8 mouse cellular contexts compared by ENCODE assay signal in genomic region chr9:121303086-121303485, GRCm38 (mm10). TPM values are rescaled to one million over a fixed set of nuclear protein-coding genes. Genes with fewer than 3 reads are reported as not detected.
DNase-seq lines count a peak whose midpoint lies in the region; ATAC-seq and TF ChIP-seq lines count a peak whose summit lies in the region.
"Had no signal": no experiment of that assay in that cellular context is flagged by ENCODE, and none has a peak within 500 bp of the region (broad histone marks: within the 10 kb centered on the region; RNA-seq: fewer than 3 reads in every experiment).

No protein-coding gene starts in this region.

- no peak for TF ChIP-seq CTCF in kidney, adult 2 months (conservative IDR thresholded peaks at IDR 0.05; ENCODE audit: insufficient read depth, insufficient read length, low read depth, low read length)

- no peaks in the 10 kb centered on the region for H3K36me3 ChIP-seq in kidney, adult 2 months (ENCODE audit: control insufficient read depth, insufficient read depth, low read length)
- no peaks in the 10 kb centered on the region for H3K36me3 ChIP-seq in kidney, embryonic 14.5 days (ENCODE audit: control insufficient read depth, insufficient read depth, low read length)
- no peaks in the 10 kb centered on the region for H3K36me3 ChIP-seq in midbrain, embryonic 16.5 days (ENCODE audit: control insufficient read depth, insufficient read depth, low read length)
- H3K36me3 ChIP-seq in liver, embryonic 12.5 days, result 0 out of 2 replicates have a peak, but pooled peaks cover 2% of the 10 kb centered on the region
- H3K36me3 ChIP-seq: liver, embryonic 13.5 days had no signal

- WGBS in kidney, adult 2 months, result 38% methylated on average over 6 of the region's 6 CpGs
- WGBS in kidney, embryonic 14.5 days, result 46% methylated on average over 6 of the region's 6 CpGs
- 45% methylated on average over 6 of the region's 6 CpGs for WGBS in midbrain, embryonic 16.5 days
- 78% methylated on average over 6 of the region's 6 CpGs for WGBS in liver, embryonic 12.5 days (ENCODE audit: insufficient replicate concordance)

- no peak overlapping the region for H3K4me2 ChIP-seq in kidney, embryonic 14.5 days (replicated peaks; ENCODE audit: low read depth, low read length)
- H3K4me2 ChIP-seq in midbrain, embryonic 16.5 days (ENCODE audit: low read length), result peak overlapping the region; percentile 31; the same call in 1 of the 2 replicates
- H3K4me2 ChIP-seq in liver, embryonic 12.5 days, result no peak overlapping the region
- H3K4me2 ChIP-seq: liver, embryonic 13.5 days had no signal

- no peak for TF ChIP-seq POLR2A in kidney, adult 2 months (IDR thresholded peaks at IDR 0.05; ENCODE audit: low read depth, low read length)

- no peaks in the 10 kb centered on the region for H3K9me3 ChIP-seq in kidney, embryonic 14.5 days (ENCODE audit: control insufficient read depth, low read length)
- H3K9me3 ChIP-seq in midbrain, embryonic 16.5 days (replicated peaks; ENCODE audit: control insufficient read depth, low read length, poor library complexity, severe bottlenecking), result no peaks in the 10 kb centered on the region
- H3K9me3 ChIP-seq in liver, embryonic 12.5 days (replicated peaks), result no peaks in the 10 kb centered on the region
- H3K9me3 ChIP-seq: liver, embryonic 13.5 days had no signal

- no peak overlapping the region; the same call in 1 of the 2 replicates for H3K9ac ChIP-seq in kidney, embryonic 14.5 days (ENCODE audit: low read depth, low read length)
- no peak overlapping the region for H3K9ac ChIP-seq in midbrain, embryonic 16.5 days (ENCODE audit: low read depth, low read length)
- H3K9ac ChIP-seq in liver, embryonic 12.5 days, result no peak overlapping the region
- H3K9ac ChIP-seq: liver, embryonic 13.5 days had no signal

- H3K4me1 ChIP-seq in kidney, adult 2 months (ENCODE audit: control insufficient read depth, insufficient read depth, low read length), result peaks cover 43% of the 10 kb centered on the region
- H3K4me1 ChIP-seq in kidney, embryonic 14.5 days (ENCODE audit: control insufficient read depth, insufficient read depth, low read length), result peaks cover 38% of the 10 kb centered on the region
- H3K4me1 ChIP-seq in brown adipose tissue, adult 24 weeks (ENCODE audit: control insufficient read depth, insufficient read depth, insufficient read length, low read length), result peaks cover 56% of the 10 kb centered on the region
- H3K4me1 ChIP-seq in midbrain, embryonic 16.5 days (ENCODE audit: control insufficient read depth, insufficient read depth, low read length), result peaks cover 35% of the 10 kb centered on the region
- peaks cover 37% of the 10 kb centered on the region for H3K4me1 ChIP-seq in liver, embryonic 12.5 days

- ATAC-seq in kidney, embryonic 14.5 days (ENCODE audit: low FRiP score, low TSS enrichment), result no peak
- no peak for ATAC-seq in midbrain, embryonic 16.5 days
- no peak for ATAC-seq in liver, embryonic 12.5 days

- H3K27ac ChIP-seq in kidney, adult 2 months (ENCODE audit: insufficient read depth, low read depth, low read length), result no peak overlapping the region
- no peak overlapping the region for H3K27ac ChIP-seq in kidney, embryonic 14.5 days (ENCODE audit: low read depth, low read length)
- H3K27ac ChIP-seq in brown adipose tissue, adult 24 weeks (replicated peaks; ENCODE audit: low read depth, low read length), result peak overlapping the region; percentile 28
- H3K27ac ChIP-seq in midbrain, embryonic 16.5 days (ENCODE audit: low read length), result no peak overlapping the region
- H3K27ac ChIP-seq in liver, embryonic 12.5 days, result no peak overlapping the region
- H3K27ac ChIP-seq: liver, embryonic 13.5 days had no signal

- DNase-seq in kidney, adult 2 months, result peak; percentile 58
- peak; percentile 93 for DNase-seq in gonadal fat pad, adult 2 months (ENCODE audit: low read depth)
- DNase-seq in adrenal gland, adult (ENCODE audit: inconsistent age in 2 of 2, low spot score in 1 of 2), result no peak
- DNase-seq: liver, embryonic 13.5 days had no signal

- H3K4me3 ChIP-seq in kidney, adult 2 months (ENCODE audit: insufficient read depth, low read depth, low read length), result no peak overlapping the region
- H3K4me3 ChIP-seq in kidney, embryonic 14.5 days (ENCODE audit: low read length), result no peak overlapping the region
- no peak overlapping the region for H3K4me3 ChIP-seq in brown adipose tissue, adult 24 weeks (ENCODE audit: insufficient read depth, low read depth, low read length)
- no peak overlapping the region for H3K4me3 ChIP-seq in midbrain, embryonic 16.5 days (ENCODE audit: low read depth, low read length)
- no peak overlapping the region for H3K4me3 ChIP-seq in liver, embryonic 12.5 days
- H3K4me3 ChIP-seq: liver, embryonic 13.5 days had no signal

- no peaks in the 10 kb centered on the region for H3K27me3 ChIP-seq in kidney, adult 2 months (replicated peaks; ENCODE audit: control insufficient read depth, insufficient read depth, low read length)
- H3K27me3 ChIP-seq in kidney, embryonic 14.5 days (ENCODE audit: control insufficient read depth, insufficient read depth, low read length), result no peaks in the 10 kb centered on the region
- H3K27me3 ChIP-seq in midbrain, embryonic 16.5 days (ENCODE audit: control insufficient read depth, insufficient read depth, low read depth, low read length), result no peaks in the 10 kb centered on the region
- H3K27me3 ChIP-seq in liver, embryonic 12.5 days (replicated peaks), result no peaks in the 10 kb centered on the region
- H3K27me3 ChIP-seq: liver, embryonic 13.5 days had no signal

RNA-seq across cellular contexts. Expression of gene Trak1, which starts 5.8 kb away (rescaled TPM):
- polyA plus RNA-seq in kidney, adult 2 months (2012; rRNA removed), result 65.1 and 65.2 TPM in 2 replicates
- polyA plus RNA-seq in kidney, embryonic 14.5 days (2014; fragmentation: Nextera tagmentation; extraction: Ambion mirVana), result 10.8 and 15.4 TPM in 2 replicates
- 64.3 and 66.0 TPM in 2 replicates for polyA plus RNA-seq in brown adipose tissue, adult 24 weeks (2012; ENCODE audit: insufficient read depth, insufficient read length, missing spikeins)
- polyA plus RNA-seq in gonadal fat pad, adult 2 months (2012; rRNA removed), result 79.9 and 96.9 TPM in 2 replicates
- 53.8 and 60.6 TPM in 2 replicates for polyA plus RNA-seq in midbrain, embryonic 16.5 days (2015; fragmentation: Nextera tagmentation; extraction: Ambion mirVana)
- 10.3 and 11.0 TPM in 2 replicates for polyA plus RNA-seq in liver, embryonic 12.5 days (2016; fragmentation: Nextera tagmentation; extraction: Ambion mirVana)

RNA-seq across cellular contexts. Expression of gene Ulk4, which starts 26.1 kb away (rescaled TPM):
- polyA plus RNA-seq in kidney, adult 2 months (2012; rRNA removed), result 1.9 and 4.8 TPM in 2 replicates
- polyA plus RNA-seq in kidney, embryonic 14.5 days (2014; fragmentation: Nextera tagmentation; extraction: Ambion mirVana), result 124 and 166 TPM in 2 replicates
- polyA plus RNA-seq in brown adipose tissue, adult 24 weeks (2012; ENCODE audit: insufficient read depth, insufficient read length, missing spikeins), result 4.4 TPM in 1 of 2 replicates, not detected in the other
- 7.4 and 9.8 TPM in 2 replicates for polyA plus RNA-seq in gonadal fat pad, adult 2 months (2012; rRNA removed)
- polyA plus RNA-seq in midbrain, embryonic 16.5 days (2015; fragmentation: Nextera tagmentation; extraction: Ambion mirVana), result 102 and 112 TPM in 2 replicates
- 50.8 and 52.6 TPM in 2 replicates for polyA plus RNA-seq in liver, embryonic 12.5 days (2016; fragmentation: Nextera tagmentation; extraction: Ambion mirVana)

Comparison
In these comparisons a context has a peak if more than half of its experiments do, and no peak if none do; other contexts are left out.
1. DNase-seq: peak in kidney, adult 2 months (single experiment) and gonadal fat pad, adult 2 months (single experiment); none in adrenal gland, adult (0 of 2).